Comparison of ENCODE assay signal across 9 mouse cellular contexts in genomic region chr3:52413187-52413746, GRCm38 (mm10).
DNase-seq lines count a peak whose midpoint lies in the region; ATAC-seq and TF ChIP-seq lines count a peak whose summit lies in the region.
"Had no signal": no experiment of that assay in that cellular context is flagged by ENCODE, and none has a peak within 500 bp of the region (broad histone marks: within the 10 kb centered on the region; RNA-seq: fewer than 3 reads in every experiment).

No protein-coding gene starts in this region.

- no peak overlapping the region for H3K9ac ChIP-seq in heart, embryonic 11.5 days (ENCODE audit: low read depth, low read length)
- H3K9ac ChIP-seq in ES-E14 (ENCODE audit: insufficient read depth, low read depth, low read length, poor library complexity, severe bottlenecking): no peak overlapping the region
- H3K9ac ChIP-seq in heart, embryonic 15.5 days: no peak overlapping the region
- no peak overlapping the region for H3K9ac ChIP-seq in liver, embryonic 16.5 days (ENCODE audit: low read depth, low read length)

- no peaks in the 10 kb centered on the region for H3K36me3 ChIP-seq in heart, embryonic 11.5 days (ENCODE audit: control insufficient read depth, insufficient read depth, low read length)
- H3K36me3 ChIP-seq in ES-E14 (ENCODE audit: control insufficient read depth, insufficient read depth, low read length, poor library complexity, severe bottlenecking): no peaks in the 10 kb centered on the region
- no peaks in the 10 kb centered on the region for H3K36me3 ChIP-seq in heart, embryonic 15.5 days
- H3K36me3 ChIP-seq in liver, embryonic 16.5 days (ENCODE audit: control insufficient read depth, insufficient read depth): no peaks in the 10 kb centered on the region

- DNase-seq in heart, adult 9 months (ENCODE audit: low spot score in 2 of 2): no peak
- DNase-seq in ES-E14 (ENCODE audit: low read depth, low spot score) (peak; percentile 91), MN1 (ENCODE audit: low spot score) (no peak)
- DNase-seq in left cerebral cortex, postnatal 4 days: no peak
- DNase-seq in cerebellum, postnatal 25 days: no peak

- 6% methylated on average over 10 of the region's 10 CpGs for WGBS in heart, embryonic 11.5 days (ENCODE audit: insufficient replicate concordance)
- WGBS in heart, embryonic 15.5 days: 22% methylated on average over 10 of the region's 10 CpGs
- WGBS in liver, embryonic 16.5 days (ENCODE audit: insufficient replicate concordance): 22% methylated on average over 10 of the region's 10 CpGs

- peaks cover 22% of the 10 kb centered on the region for H3K4me1 ChIP-seq in heart, embryonic 11.5 days (ENCODE audit: control insufficient read depth, insufficient read depth, low read length)
- H3K4me1 ChIP-seq in ES-E14 (ENCODE audit: control insufficient read depth in 2 of 2, insufficient read depth in 2 of 2, low read length in 2 of 2, poor library complexity in 1 of 2): peaks cover 11 to 18% of the 10 kb centered on the region in 2 experiments
- H3K4me1 ChIP-seq in heart, embryonic 15.5 days (replicated peaks): peaks cover 24% of the 10 kb centered on the region
- no peaks in the 10 kb centered on the region for H3K4me1 ChIP-seq in liver, embryonic 16.5 days (ENCODE audit: control insufficient read depth, low read depth, low read length)

- in situ Hi-C loops in ES-E14 (cut with MboI; ENCODE audit: low sequenced_read_pairs in 2 of 2, unreplicated experiment in 2 of 2): no loop called here

- H3K27ac ChIP-seq in heart, embryonic 11.5 days (ENCODE audit: low read depth, low read length): peak overlapping the region; percentile 13; the same call in 1 of the 2 replicates
- H3K27ac ChIP-seq in ES-E14 (ENCODE audit: insufficient read depth, low read depth, low read length, poor library complexity, severe bottlenecking): no peak overlapping the region; the same call in 1 of the 2 replicates
- H3K27ac ChIP-seq in heart, embryonic 15.5 days: peak overlapping the region; percentile 59
- H3K27ac ChIP-seq in liver, embryonic 16.5 days (ENCODE audit: low read length): no peak overlapping the region

- intact Hi-C loops in left cerebral cortex, postnatal 4 days (cut with DNase I): no loop called here

- H3K27me3 ChIP-seq in heart, embryonic 11.5 days (ENCODE audit: control insufficient read depth, insufficient read depth, low read length): no peaks in the 10 kb centered on the region
- H3K27me3 ChIP-seq in heart, embryonic 15.5 days: 0 out of 2 replicates have a peak, but pooled peaks cover 6% of the 10 kb centered on the region
- no peaks in the 10 kb centered on the region for H3K27me3 ChIP-seq in liver, embryonic 16.5 days (ENCODE audit: control insufficient read depth, insufficient read depth, low read depth, low read length)

- no peaks in the 10 kb centered on the region for H3K9me3 ChIP-seq in heart, embryonic 11.5 days (replicated peaks; ENCODE audit: control insufficient read depth, low read length)
- H3K9me3 ChIP-seq in ES-E14 (ENCODE audit: control insufficient read depth, insufficient read depth, low read depth, low read length): no peaks in the 10 kb centered on the region
- H3K9me3 ChIP-seq in heart, embryonic 15.5 days (replicated peaks): no peaks in the 10 kb centered on the region
- no peaks in the 10 kb centered on the region for H3K9me3 ChIP-seq in liver, embryonic 16.5 days (replicated peaks; ENCODE audit: control insufficient read depth, low read length)

- peak overlapping the region; percentile 50 for H3K4me2 ChIP-seq in heart, embryonic 11.5 days
- 0 out of 2 replicates have a peak overlapping the region, but pooled peaks have one; percentile 3 for H3K4me2 ChIP-seq in heart, embryonic 15.5 days
- H3K4me2 ChIP-seq in liver, embryonic 16.5 days (ENCODE audit: low read depth, low read length): no peak overlapping the region

- ATAC-seq in heart, embryonic 11.5 days (replicated peaks; ENCODE audit: insufficient number of reproducible peaks, low FRiP score, low TSS enrichment): no peak
- 0 out of 2 replicates have a peak, but pooled peaks have one; percentile 35 for ATAC-seq in heart, embryonic 15.5 days (replicated peaks; ENCODE audit: insufficient number of reproducible peaks, insufficient read depth, low FRiP score, low read depth)
- 0 out of 2 replicates have a peak, but pooled peaks have one; percentile 5 for ATAC-seq in liver, embryonic 16.5 days (ENCODE audit: low read depth)
- ATAC-seq: CD4-positive, CD25-positive, alpha-beta regulatory T cell, adult 4 months had no signal

- H3K4me3 ChIP-seq in heart, embryonic 11.5 days (ENCODE audit: low read depth, low read length): no peak overlapping the region
- H3K4me3 ChIP-seq in ES-E14 (ENCODE audit: insufficient read depth in 1 of 2, low read depth in 1 of 2, low read length in 2 of 2, poor library complexity in 1 of 2, severe bottlenecking in 1 of 2): peak overlapping the region in 1 of 2 experiments; percentile 18; a peak in 2 of 4 replicates
- no peak overlapping the region for H3K4me3 ChIP-seq in heart, embryonic 15.5 days
- no peak overlapping the region for H3K4me3 ChIP-seq in liver, embryonic 16.5 days (ENCODE audit: low read depth, low read length)

TF ChIP-seq in ES-E14, 5 proteins besides CTCF, POLR2A, EP300 and RAD21:
- TF ChIP-seq ZNF384 (IDR thresholded peaks at IDR 0.05; ENCODE audit: low read depth, low read length): peak; percentile 75
- TF ChIP-seq ZC3H11A (IDR thresholded peaks at IDR 0.05; ENCODE audit: borderline replicate concordance, low read depth, low read length): no peak
- TF ChIP-seq CHD2 (IDR thresholded peaks at IDR 0.05; ENCODE audit: low read depth, low read length): no peak

Comparison
In these comparisons a context has a peak if more than half of its experiments do, and no peak if none do; other contexts are left out.
1. H3K27ac ChIP-seq: peak in heart, embryonic 11.5 days (single experiment) and heart, embryonic 15.5 days (single experiment); none in ES-E14 (single experiment) and liver, embryonic 16.5 days (single experiment).